Mouse (Mus musculus) cerebellum, adult 2 months (tissue): Measurements from ENCODE around the gene Card14. TPM values are rescaled to one million over a fixed set of nuclear protein-coding genes. Genes with fewer than 3 reads are reported as not detected.

Source experiments
- DNase-seq, 2 experiments: peaks; one replicate each; pipeline ENCODE4 v3.0.0; 2021
- H3K27ac ChIP-seq: fragments of 200-500 bp; 2 replicates; pipeline ENCODE4 v1.5.1; 2012; ENCODE audit warnings: low read length, control low read depth, inconsistent platforms; ENCODE audit not compliant: insufficient read depth
- H3K27me3 ChIP-seq: fragments of 200-500 bp; 2 replicates; pipeline ENCODE4 v1.6.1; 2012; ENCODE audit warnings: inconsistent platforms, mild to moderate bottlenecking, low read length, moderate library complexity; ENCODE audit not compliant: control insufficient read depth, insufficient read depth
- H3K4me1 ChIP-seq: fragments of 200-500 bp; 2 replicates; pipeline ENCODE4 v1.6.1; 2011; ENCODE audit warnings: low read length; ENCODE audit not compliant: control insufficient read depth, insufficient read depth
- H3K4me3 ChIP-seq: fragments of 200-500 bp; replicated peaks from 2 replicates; pipeline ENCODE3; 2011; ENCODE audit warnings: mild to moderate bottlenecking, low read depth, low read length, control low read depth; ENCODE audit not compliant: insufficient read depth
- CTCF ChIP-seq: fragments of 200-500 bp; IDR thresholded peaks from 2 replicates; pipeline ENCODE4 v1.5.1; 2011; ENCODE audit warnings: low read depth, mild to moderate bottlenecking, control low read depth, low read length, moderate library complexity, borderline replicate concordance; ENCODE audit not compliant: insufficient read depth
- POLR2A ChIP-seq: fragments of 200-500 bp; IDR thresholded peaks from 2 replicates; pipeline ENCODE4 v1.6.1; 2011; ENCODE audit warnings: low read length, control low read depth, borderline replicate concordance; ENCODE audit not compliant: insufficient read depth
- WGBS: fragments of 180-500 bp; shearing (Covaris S2); methylation state at CpG from one replicate; pipeline ENCODE4 v1.1.7; 2018; 5-methylcytosine and 5-hydroxymethylcytosine counted together
- polyA plus RNA-seq: library from polyadenylated mRNA; depleted of rRNA; stranded (reverse); fragments of >200 nt; gene quantifications from 2 replicates; pipeline ENCODE4 v1.2.3, GENCODE M21; 2012

The Card14 gene
- polyA plus RNA-seq, 1 experiment = 0.18 TPM

GRCm38 (mm10) chr11:119297996-119298395, 9.6 kb upstream of the Card14 start:
- H3K27me3 ChIP-seq = no peaks in the 10 kb centered on the region
- 74% methylated on average over 6 of the region's 6 CpGs for WGBS
- H3K4me3 ChIP-seq = no peak overlapping the region
- H3K4me1 ChIP-seq = no peaks in the 10 kb centered on the region; the same call in 1 of the 2 replicates
- TF ChIP-seq POLR2A (no peak), CTCF (no peak)
- no peak for DNase-seq
- no peak overlapping the region for H3K27ac ChIP-seq

- 2% methylated on average over 7 of the region's 7 CpGs for WGBS
- Histone ChIP-seq H3K4me1 (no peaks in the 10 kb centered on the region; the same call in 1 of the 2 replicates), H3K27ac (no peak overlapping the region), H3K4me3 (peak overlapping the region; percentile 97), H3K27me3 (no peaks in the 10 kb centered on the region)
- DNase-seq = no peak
- TF ChIP-seq POLR2A = no peak
- TF ChIP-seq CTCF = no peak
Observed at GRCm38 (mm10) chr11:119298917-119299316, 8.7 kb upstream of the Card14 start.

GRCm38 (mm10) chr11:119299391-119300245, 8.0 kb upstream of the Card14 start, which contains the start of gene Eif4a3:
Gene Eif4a3, minus strand, starts transcription at chr11:119300089.
- peak within 1 kb of the TSS; percentile 74 for H3K27ac ChIP-seq
- H3K27me3 ChIP-seq = no peaks in the 10 kb centered on the region
- DNase-seq = peak; percentile 95 to 96
- under 1% methylated on average over 89 of the region's 89 CpGs for WGBS
- no peaks in the 10 kb centered on the region; the same call in 1 of the 2 replicates for H3K4me1 ChIP-seq
- TF ChIP-seq POLR2A (peak; percentile 95; the same call in 1 of the 2 replicates), CTCF (no peak)
- H3K4me3 ChIP-seq = peak within 1 kb of the TSS; percentile 97

- WGBS = 1% methylated on average over 31 of the region's 31 CpGs
- peak overlapping the region; percentile 74 for H3K27ac ChIP-seq
- H3K4me3 ChIP-seq = peak overlapping the region; percentile 97
- TF ChIP-seq CTCF (no peak), POLR2A (no peak)
- no peaks in the 10 kb centered on the region; the same call in 1 of the 2 replicates for H3K4me1 ChIP-seq
- H3K27me3 ChIP-seq = no peaks in the 10 kb centered on the region
- no peak for DNase-seq
Observed at GRCm38 (mm10) chr11:119300246-119300935, 7.2 kb upstream of the Card14 start.

GRCm38 (mm10) chr11:119300986-119301385, 6.6 kb upstream of the Card14 start:
- H3K4me3 ChIP-seq = no peak overlapping the region
- no peaks in the 10 kb centered on the region; the same call in 1 of the 2 replicates for H3K4me1 ChIP-seq
- TF ChIP-seq CTCF = no peak
- no peak for TF ChIP-seq POLR2A
- no peaks in the 10 kb centered on the region for H3K27me3 ChIP-seq
- WGBS = 24% methylated on average over 2 of the region's 2 CpGs
- no peak overlapping the region for H3K27ac ChIP-seq
- no peak for DNase-seq

GRCm38 (mm10) chr11:119304904-119305712, 2.5 kb upstream of the Card14 start:
- Histone ChIP-seq H3K27ac (no peak overlapping the region), H3K4me1 (no peaks in the 10 kb centered on the region), H3K4me3 (no peak overlapping the region), H3K27me3 (no peaks in the 10 kb centered on the region)
- TF ChIP-seq CTCF (peak; percentile 70), POLR2A (no peak)
- 32% methylated on average over 16 of the region's 16 CpGs for WGBS
- DNase-seq = peak; percentile 53 to 56
